Mouse (Mus musculus): ENCODE data around the gene Gm45844.
"Not testable (repeated sequence)": the region's sequence is repeated elsewhere in the genome, so short reads cannot be mapped to it uniquely, and the experiment has no call there.

Gm45844 gene

DNA sequence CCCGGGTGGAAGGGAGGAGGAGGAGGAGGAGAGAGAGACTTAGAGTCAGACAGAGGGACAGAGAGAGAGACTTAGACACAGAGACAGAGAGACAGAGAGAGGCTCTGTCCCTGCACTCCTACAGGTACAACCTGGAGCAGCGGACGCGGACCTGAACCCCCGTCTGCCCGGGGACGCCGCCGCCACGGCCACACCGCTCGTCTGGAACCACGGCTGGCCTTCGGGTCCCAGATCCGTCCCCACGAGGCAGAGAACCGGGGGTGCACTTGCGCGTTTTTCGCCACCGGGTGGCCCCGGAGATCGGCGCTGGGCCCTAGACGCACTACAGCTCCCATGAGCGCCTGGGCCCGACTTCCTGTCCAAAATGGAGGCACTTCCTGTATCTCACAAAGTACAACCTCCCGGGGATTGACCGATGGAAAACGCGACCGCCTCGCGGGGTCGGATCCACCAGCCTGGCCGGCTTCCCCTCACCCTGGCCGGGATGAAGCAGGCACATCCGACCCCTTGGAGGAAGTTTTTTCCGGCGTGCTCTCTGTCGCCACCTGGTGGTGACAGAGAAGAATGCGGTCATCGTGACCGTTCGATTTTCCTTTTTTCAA, at the start of gene Gm45844:
TSS of gene Gm45844 (minus strand) at position 324 of the 602 bp plus-strand sequence.
- DNase-seq (ENCODE audit: low spot score in 2 of 2): peak; percentile 85 to 94

GRCm38 (mm10) chr7:7295595-7295994, 17.5 kb upstream of the Gm45844 start:
- no peak for DNase-seq (ENCODE audit: low spot score in 2 of 2)

DNA sequence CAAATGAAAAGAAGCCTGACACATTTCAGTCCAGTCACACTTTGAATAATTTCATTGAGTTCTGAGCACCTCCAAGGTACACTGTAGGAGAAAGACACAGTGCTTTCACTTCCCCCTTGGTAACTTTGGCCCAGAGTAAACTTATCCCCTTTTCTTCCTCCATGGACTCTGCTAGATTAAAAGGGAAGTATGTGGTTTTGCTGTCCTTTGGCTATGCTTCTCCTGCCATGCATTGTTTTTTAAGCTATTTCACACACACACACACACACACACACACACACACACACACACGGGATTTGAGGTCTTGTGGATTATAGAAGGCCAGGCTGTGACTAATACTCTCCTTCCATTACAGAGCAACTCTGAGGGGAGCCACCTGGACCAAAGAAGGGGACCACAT, 3.3 kb upstream of the Gm45844 start:
- no peak for DNase-seq (ENCODE audit: low spot score in 2 of 2)

GRCm38 (mm10) chr7:7277556-7277955, 533 bp downstream of the Gm45844 start:
- not testable (repeated sequence) for DNase-seq (ENCODE audit: low spot score in 2 of 2)

DNA sequence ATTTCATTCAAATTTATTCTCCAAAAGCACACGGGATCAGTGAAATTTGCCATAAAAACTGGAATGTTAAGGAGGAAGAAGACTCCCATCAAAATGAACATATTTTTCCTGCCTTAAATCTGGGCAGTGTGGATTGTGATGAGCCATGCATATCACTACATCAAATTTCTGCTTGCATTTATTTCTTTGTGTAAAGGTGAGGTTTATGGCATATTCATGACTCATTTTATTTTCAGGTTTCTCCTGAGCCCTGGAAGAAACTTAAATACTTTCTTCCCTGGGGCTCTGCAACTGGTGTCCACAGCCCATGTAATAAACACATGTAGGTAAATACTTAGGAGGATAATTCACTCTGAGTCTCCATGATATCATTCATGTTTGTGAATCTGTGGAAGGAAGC, 30.9 kb downstream of the Gm45844 start, which contains the start of gene Vmn2r29:
TSS of gene Vmn2r29 (minus strand) at position 101 of the 400 bp plus-strand sequence.
- DNase-seq (ENCODE audit: low spot score in 2 of 2): not testable (repeated sequence)

GRCm38 (mm10) chr7:7209313-7210151, 68.6 kb downstream of the Gm45844 start, which contains the start of gene Zfp772:
Zfp772 (minus strand) TSS chr7:7209998.
- DNase-seq (ENCODE audit: low spot score in 2 of 2): peak in 1 of 2 experiments; percentile 24

GRCm38 (mm10) chr7:7188191-7188942, 89.7 kb downstream of the Gm45844 start:
- peak; percentile 39 to 65 for DNase-seq (ENCODE audit: low spot score in 2 of 2)

- DNase-seq (ENCODE audit: low spot score in 2 of 2): no peak
Measured at GRCm38 (mm10) chr7:7187417-7188190, 90.5 kb downstream of the Gm45844 start.

DNA sequence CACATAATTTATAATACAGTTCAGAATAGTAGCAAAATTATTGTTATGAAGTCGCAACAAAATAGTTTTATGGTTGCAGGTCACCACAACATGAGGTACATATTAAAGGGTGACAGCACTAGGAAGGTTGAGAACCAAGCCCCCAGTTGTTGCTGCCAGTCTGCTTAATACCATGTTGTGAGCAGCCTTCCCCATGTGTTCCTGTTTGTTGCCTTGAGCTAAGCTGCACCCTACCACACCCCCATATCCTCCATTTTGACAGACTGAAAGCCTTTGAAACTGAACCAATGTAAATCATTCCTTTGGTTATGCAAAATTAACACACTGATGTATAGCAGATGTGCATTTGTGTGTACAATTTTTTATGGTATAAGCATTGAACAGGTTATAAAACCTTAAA, 92.2 kb downstream of the Gm45844 start:
- DNase-seq (ENCODE audit: low spot score in 2 of 2): no peak

DNA sequence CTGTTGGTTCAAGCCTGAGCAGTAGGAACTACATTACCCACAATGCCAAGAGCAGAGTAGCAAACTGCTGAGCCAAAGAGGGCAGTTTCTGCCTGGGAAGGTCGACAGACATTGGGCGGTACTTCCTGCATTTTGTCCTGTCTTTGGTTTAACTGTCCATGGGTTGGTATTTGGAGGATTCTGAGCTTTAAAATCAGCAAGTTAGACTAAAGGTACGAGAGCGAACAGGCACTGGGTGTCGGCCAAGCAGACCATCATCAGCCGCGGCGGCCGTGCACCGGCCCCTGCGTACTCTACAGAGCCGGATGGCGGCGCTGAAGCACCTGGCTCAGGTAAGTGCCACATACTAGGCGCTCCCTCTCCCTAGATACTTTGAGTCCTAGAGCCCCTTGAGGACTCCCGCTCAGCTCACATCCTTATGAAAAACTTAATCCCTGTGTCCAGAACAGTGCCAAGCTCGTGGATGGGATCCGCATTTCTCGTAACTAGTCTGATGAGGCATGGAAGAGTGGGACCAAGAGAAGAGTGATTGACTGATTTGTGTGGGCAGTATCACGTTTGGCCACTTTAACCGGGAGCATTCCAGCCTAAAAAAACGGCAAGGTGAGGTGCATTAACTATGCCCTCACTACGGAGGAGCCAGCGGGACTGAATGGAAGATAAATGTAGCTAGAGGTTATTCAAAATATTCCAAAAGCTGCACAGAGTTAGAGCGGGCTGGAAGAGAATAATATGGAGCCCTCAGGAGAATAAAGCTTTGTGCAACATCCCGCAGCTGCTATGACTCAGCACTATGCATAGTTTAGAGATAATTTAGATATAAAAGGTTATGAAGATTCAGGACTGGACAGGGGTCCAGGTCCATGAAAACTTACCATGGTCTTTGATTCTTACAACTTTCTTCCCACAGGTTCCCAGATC, 106.6 kb downstream of the Gm45844 start, which contains the start of gene Zfp418:
TSS of gene Zfp418 (plus strand) at position 104 of the 921 bp plus-strand sequence.
- DNase-seq (ENCODE audit: low spot score in 2 of 2): peak in 1 of 2 experiments; percentile 35
